Mouse (Mus musculus): Measurements from ENCODE around the gene Atp2b4. TPM values are rescaled to one million over a fixed set of nuclear protein-coding genes. Genes with fewer than 3 reads are reported as not detected.

The Atp2b4 gene
- polyA plus RNA-seq (2015; fragmentation: Nextera tagmentation; extraction: Ambion mirVana) = 13.9 and 16.8 TPM in 2 replicates

DNA sequence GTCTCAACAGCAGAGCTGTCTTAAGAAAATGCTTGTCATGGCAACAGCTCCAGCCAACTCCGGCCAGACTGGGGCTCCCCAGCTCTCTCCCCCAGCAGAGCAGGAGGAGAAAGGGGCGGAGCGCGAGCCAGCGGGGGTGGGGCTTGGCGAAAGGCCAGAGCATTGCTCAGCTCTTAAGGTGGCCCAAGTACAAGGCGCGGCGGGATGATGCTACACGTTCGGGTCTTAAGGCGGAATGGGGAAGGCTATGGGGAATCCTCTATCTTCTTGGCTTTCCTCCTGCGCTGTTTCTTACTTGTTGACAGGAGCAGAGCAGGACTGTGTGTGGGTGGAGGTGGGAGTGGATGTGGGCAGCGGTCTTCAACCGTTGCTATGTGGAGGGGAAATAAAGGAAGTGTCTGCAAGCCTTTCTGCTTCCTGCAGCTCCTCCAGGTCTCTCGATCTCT is at the start of gene Atp2b4:
Atp2b4 (minus strand) TSS at position 94 of the 446 bp plus-strand sequence.
- peak within 1 kb of the TSS; percentile 86 for H3K9ac ChIP-seq
- peak within 1 kb of the TSS; percentile 73 for H3K4me2 ChIP-seq
- H3K9me3 ChIP-seq = no peaks in the 10 kb centered on the region
- H3K4me1 ChIP-seq = peaks cover 63% of the 10 kb centered on the region
- peak within 1 kb of the TSS; percentile 82 for H3K27ac ChIP-seq (replicated peaks)
- WGBS = 0% methylated on average over 16 of the region's 16 CpGs
- H3K27me3 ChIP-seq (replicated peaks) = no peaks in the 10 kb centered on the region; the same call in 1 of the 2 replicates
- ATAC-seq (ENCODE audit: extremely low read depth, insufficient number of reproducible peaks, low FRiP score, low TSS enrichment) = peak; percentile 87
- H3K36me3 ChIP-seq = 0 out of 2 replicates have a peak, but pooled peaks cover 5% of the 10 kb centered on the region
- peak within 1 kb of the TSS; percentile 62 for H3K4me3 ChIP-seq

DNA sequence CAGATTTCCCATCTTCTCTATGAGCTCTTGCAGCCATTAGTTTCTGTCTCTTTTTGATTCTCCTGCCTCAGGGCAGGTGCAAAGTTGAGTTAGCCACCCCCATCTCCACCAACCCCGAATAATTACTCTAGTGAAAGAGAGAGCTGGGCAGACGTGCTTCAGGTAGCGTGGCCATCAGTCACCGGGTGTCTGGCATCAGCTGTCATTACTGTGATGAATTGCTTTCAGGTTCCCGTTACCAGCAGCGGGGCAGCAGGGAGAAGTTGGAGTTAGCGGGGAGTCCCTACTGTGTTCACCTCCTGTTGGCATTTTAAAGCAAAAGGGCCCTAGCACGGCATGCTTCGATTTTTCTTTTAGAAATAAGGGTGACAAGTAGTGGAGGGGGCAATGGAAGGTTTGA is 43.9 kb upstream of the Atp2b4 start:
- Histone ChIP-seq H3K27me3 (replicated peaks) (peaks cover 6% of the 10 kb centered on the region; the same call in 1 of the 2 replicates), H3K9ac (no peak overlapping the region), H3K4me1 (peaks cover 18% of the 10 kb centered on the region), H3K4me3 (no peak overlapping the region), H3K27ac (replicated peaks) (no peak overlapping the region), H3K4me2 (no peak overlapping the region), H3K9me3 (no peaks in the 10 kb centered on the region), H3K36me3 (no peaks in the 10 kb centered on the region)
- no peak for ATAC-seq (ENCODE audit: extremely low read depth, insufficient number of reproducible peaks, low FRiP score, low TSS enrichment)
- 35% methylated on average over 9 of the region's 9 CpGs for WGBS

DNA sequence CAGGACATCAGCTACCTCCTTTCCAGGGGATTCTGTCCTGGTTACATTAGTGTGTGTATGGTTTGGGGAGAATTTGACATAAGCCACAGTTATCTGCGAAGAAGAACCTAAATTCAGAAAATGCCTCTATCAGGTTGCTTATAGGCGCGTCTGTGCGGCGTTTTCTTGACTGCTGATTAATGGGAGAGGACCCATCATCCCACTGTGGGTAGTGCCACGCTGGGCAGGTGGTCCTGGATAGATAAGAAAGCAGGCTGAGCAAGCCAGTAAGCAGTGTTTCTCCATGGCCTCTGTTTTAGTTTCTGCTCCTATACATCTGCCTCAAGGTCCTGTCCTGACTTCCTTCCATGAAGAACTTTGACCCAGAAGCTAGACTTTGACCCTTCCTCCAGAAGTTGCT is 43.1 kb upstream of the Atp2b4 start:
- WGBS = 80% methylated on average over 6 of the region's 6 CpGs
- no peak overlapping the region for H3K9ac ChIP-seq
- no peak overlapping the region for H3K4me2 ChIP-seq
- H3K9me3 ChIP-seq = no peaks in the 10 kb centered on the region
- H3K4me3 ChIP-seq = no peak overlapping the region
- H3K27ac ChIP-seq (replicated peaks) = no peak overlapping the region
- H3K4me1 ChIP-seq = peaks cover 18% of the 10 kb centered on the region
- peaks cover 6% of the 10 kb centered on the region; the same call in 1 of the 2 replicates for H3K27me3 ChIP-seq (replicated peaks)
- no peaks in the 10 kb centered on the region for H3K36me3 ChIP-seq
- ATAC-seq (ENCODE audit: extremely low read depth, insufficient number of reproducible peaks, low FRiP score, low TSS enrichment) = no peak; the same call in 1 of the 2 replicates

DNA sequence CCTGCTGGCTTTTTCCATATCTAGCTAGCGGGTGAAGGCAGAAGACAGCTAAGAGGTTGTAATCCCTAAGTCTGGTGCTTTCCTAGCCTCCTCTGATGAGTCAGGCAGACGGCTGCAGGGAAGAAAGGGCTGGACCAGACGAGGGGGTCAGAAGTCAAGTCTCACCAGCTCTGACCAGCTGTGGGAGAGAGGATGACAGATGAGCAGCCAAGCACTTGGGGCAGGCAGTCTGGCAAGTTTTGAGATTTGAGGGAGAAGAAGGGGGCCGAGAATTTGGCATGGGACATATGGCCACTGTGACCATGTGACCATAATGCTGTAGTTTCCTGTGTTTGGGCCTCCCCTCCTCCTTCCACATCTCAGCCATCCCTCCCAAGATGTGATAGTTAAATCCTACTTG is 42.5 kb upstream of the Atp2b4 start:
- Histone ChIP-seq H3K36me3 (no peaks in the 10 kb centered on the region), H3K4me3 (no peak overlapping the region), H3K9me3 (no peaks in the 10 kb centered on the region), H3K27ac (replicated peaks) (no peak overlapping the region), H3K4me2 (no peak overlapping the region), H3K9ac (no peak overlapping the region), H3K4me1 (peaks cover 18% of the 10 kb centered on the region), H3K27me3 (replicated peaks) (peaks cover 6% of the 10 kb centered on the region; the same call in 1 of the 2 replicates)
- ATAC-seq (ENCODE audit: extremely low read depth, insufficient number of reproducible peaks, low FRiP score, low TSS enrichment) = no peak
- 33% methylated on average over 4 of the region's 4 CpGs for WGBS

DNA sequence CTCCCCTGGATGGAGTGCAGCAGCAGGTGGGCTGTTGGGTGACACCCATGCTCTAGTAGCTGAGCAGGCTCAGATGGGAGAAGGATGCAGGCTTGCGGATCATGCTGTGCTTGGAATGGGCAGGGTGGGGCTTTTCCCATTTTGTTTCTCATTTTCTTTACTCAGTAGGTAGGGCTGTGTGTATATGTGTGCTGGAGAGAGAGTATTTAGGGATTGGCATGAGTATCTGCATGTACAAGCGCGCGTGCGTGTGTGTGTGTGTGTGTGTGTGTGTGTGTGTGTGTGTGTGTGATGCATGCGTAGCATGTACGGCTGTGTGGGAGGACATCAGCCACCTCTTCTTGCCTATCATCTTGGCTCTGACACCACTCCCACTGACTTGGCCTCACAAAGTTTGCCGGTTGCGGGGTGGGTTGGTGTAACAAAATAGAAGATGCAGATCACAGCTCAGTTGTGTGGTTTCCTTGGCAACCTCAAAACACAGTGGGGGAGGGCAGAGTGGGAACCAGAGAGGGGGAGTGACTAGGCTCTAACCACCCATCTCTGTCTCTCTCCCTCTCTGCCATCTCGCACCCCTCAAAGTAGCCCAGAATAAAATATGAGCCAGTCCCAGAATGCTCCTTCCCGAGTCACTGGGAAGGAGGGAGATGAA is 41.4 kb upstream of the Atp2b4 start:
- Histone ChIP-seq H3K27ac (replicated peaks) (no peak overlapping the region), H3K4me2 (no peak overlapping the region), H3K9me3 (no peaks in the 10 kb centered on the region), H3K4me3 (no peak overlapping the region), H3K4me1 (peaks cover 18% of the 10 kb centered on the region), H3K9ac (no peak overlapping the region), H3K36me3 (no peaks in the 10 kb centered on the region), H3K27me3 (replicated peaks) (peaks cover 6% of the 10 kb centered on the region; the same call in 1 of the 2 replicates)
- ATAC-seq (ENCODE audit: extremely low read depth, insufficient number of reproducible peaks, low FRiP score, low TSS enrichment) = no peak
- WGBS = 60% methylated on average over 11 of the region's 11 CpGs

DNA sequence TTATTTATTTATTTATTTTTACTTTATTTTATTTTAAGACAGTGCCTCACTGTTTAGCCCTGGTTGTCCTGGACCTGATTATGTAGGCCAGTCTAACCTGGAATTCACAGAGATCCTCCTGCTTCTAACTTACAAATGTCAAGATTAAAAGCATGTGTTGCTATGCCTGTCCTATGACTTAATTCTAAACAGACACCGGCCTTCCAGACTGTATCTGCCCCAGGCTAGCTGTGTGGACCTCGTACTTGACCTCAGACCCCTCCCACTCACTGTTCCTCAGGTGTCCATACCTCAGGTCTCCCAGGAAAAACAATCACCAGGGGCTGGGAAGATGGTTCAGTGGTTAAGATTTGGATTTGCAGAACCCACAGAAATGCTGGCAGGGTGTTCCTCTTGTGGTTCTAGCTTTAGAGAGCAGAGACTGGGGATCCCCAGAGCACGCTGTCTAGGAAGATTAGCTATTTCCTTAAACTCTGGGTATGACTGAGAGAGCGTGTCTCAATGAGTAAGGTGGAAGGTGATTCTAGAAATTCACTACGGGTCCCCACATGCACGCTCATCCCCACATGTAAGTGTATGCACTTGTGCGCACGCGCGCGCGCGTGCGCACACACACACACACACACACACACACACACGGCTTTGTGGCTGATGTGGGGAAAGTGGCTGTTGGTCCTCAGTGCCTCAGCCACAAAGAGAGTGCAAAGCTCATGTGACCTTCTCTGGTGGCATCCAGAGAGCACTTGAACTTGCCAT is 40.5 kb upstream of the Atp2b4 start:
- Histone ChIP-seq H3K27me3 (replicated peaks) (peaks cover 6% of the 10 kb centered on the region; the same call in 1 of the 2 replicates), H3K36me3 (no peaks in the 10 kb centered on the region), H3K9ac (no peak overlapping the region), H3K4me3 (no peak overlapping the region), H3K4me1 (peaks cover 18% of the 10 kb centered on the region), H3K9me3 (no peaks in the 10 kb centered on the region), H3K4me2 (no peak overlapping the region), H3K27ac (replicated peaks) (no peak overlapping the region)
- ATAC-seq (ENCODE audit: extremely low read depth, insufficient number of reproducible peaks, low FRiP score, low TSS enrichment) = no peak
- 86% methylated on average over 15 of the region's 15 CpGs for WGBS

DNA sequence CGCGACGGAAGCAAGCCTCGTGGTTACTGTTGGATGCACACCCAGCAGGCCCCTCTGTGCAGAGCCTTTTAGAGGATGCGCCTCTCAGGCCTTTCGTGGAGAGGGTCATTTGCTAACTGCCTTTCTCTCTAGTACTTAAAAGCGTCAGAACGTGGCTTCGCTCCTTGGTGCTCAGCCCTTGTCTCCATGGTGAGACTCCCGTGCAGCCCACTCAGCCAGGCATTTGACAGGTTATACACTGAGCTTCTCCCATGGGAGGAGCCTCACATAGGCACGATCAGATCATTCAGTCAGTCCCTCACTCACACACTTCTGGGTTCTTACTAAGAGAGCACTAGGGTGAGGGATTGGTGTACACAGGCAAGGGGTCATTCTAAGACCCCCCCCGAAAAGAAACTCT is 39.7 kb upstream of the Atp2b4 start:
- Histone ChIP-seq H3K36me3 (no peaks in the 10 kb centered on the region), H3K27me3 (replicated peaks) (peaks cover 6% of the 10 kb centered on the region; the same call in 1 of the 2 replicates), H3K4me3 (no peak overlapping the region), H3K27ac (replicated peaks) (no peak overlapping the region), H3K9me3 (no peaks in the 10 kb centered on the region), H3K4me2 (no peak overlapping the region), H3K9ac (no peak overlapping the region), H3K4me1 (peaks cover 18% of the 10 kb centered on the region)
- 68% methylated on average over 12 of the region's 12 CpGs for WGBS
- no peak for ATAC-seq (ENCODE audit: extremely low read depth, insufficient number of reproducible peaks, low FRiP score, low TSS enrichment)

DNA sequence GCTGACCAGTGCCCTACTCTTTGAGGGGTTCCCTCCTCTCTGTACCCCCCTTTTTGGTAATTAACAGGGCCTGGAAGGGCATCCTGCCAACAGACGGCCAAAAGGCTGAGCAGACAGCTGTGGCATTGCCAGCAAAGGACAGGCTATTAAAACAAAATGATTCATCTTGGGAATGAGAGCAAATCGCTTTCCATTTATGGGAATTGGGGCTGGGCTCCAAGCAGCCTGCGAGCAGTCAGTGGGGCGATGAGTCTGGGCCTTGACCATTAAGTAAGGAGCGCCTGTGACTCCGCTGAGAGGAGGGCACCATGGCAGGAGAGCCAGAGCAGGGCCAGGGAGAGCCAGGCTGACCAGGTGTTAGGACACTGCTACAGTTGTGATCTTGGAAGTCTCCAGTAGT is 33.5 kb upstream of the Atp2b4 start:
- 78% methylated on average over 6 of the region's 6 CpGs for WGBS
- Histone ChIP-seq H3K9ac (no peak overlapping the region), H3K36me3 (no peaks in the 10 kb centered on the region), H3K27ac (replicated peaks) (no peak overlapping the region), H3K27me3 (replicated peaks) (no peaks in the 10 kb centered on the region), H3K9me3 (no peaks in the 10 kb centered on the region), H3K4me3 (no peak overlapping the region), H3K4me2 (no peak overlapping the region), H3K4me1 (peaks cover 20% of the 10 kb centered on the region)
- no peak for ATAC-seq (ENCODE audit: extremely low read depth, insufficient number of reproducible peaks, low FRiP score, low TSS enrichment)

DNA sequence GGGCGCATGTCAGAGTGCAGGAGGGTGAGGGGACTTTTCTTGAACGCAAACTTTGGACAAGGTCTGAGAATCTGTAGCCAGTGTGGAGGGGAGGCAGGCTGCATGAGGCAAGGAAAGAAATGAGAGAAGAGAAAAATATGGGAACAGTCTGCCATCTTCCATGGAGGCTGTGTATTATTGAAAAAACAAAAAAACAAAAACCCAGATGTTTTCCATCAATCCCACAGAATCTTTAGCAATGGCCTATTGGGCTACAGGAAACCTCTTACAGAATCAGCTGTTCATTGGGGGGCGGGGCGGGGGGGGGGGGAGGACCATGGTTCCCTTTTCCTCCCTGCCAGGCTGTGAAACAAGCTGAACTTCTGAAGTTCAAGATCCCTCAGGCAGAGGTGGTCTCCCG is 31.9 kb upstream of the Atp2b4 start:
- H3K36me3 ChIP-seq = no peaks in the 10 kb centered on the region
- no peaks in the 10 kb centered on the region for H3K27me3 ChIP-seq (replicated peaks)
- peaks cover 30% of the 10 kb centered on the region for H3K4me1 ChIP-seq
- no peak overlapping the region for H3K4me2 ChIP-seq
- H3K4me3 ChIP-seq = no peak overlapping the region
- ATAC-seq (ENCODE audit: extremely low read depth, insufficient number of reproducible peaks, low FRiP score, low TSS enrichment) = no peak
- no peak overlapping the region for H3K27ac ChIP-seq (replicated peaks)
- H3K9me3 ChIP-seq = no peaks in the 10 kb centered on the region
- H3K9ac ChIP-seq = no peak overlapping the region
- WGBS = 54% methylated on average over 5 of the region's 5 CpGs

DNA sequence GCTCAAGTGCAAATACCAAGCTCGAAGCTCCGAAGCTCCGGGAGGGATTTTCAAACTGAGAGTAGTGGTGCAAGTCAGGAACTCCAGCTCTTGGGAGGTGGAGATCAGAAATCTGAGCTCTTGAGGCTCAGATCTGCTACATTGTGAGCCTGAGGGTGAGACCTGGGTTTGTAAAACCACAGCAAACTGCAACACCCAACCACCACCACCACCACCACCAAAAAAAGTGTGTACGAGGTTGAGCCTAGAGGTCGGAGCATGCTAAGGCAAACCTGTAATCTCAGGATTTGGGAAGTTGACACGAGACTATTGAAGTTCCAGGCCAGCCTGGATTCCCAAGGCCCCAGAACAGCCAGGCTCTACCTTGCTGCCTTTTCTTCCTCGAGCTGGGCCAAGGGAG is 25.4 kb upstream of the Atp2b4 start:
- Histone ChIP-seq H3K4me3 (no peak overlapping the region), H3K9me3 (no peaks in the 10 kb centered on the region), H3K27me3 (replicated peaks) (no peaks in the 10 kb centered on the region), H3K36me3 (no peaks in the 10 kb centered on the region), H3K4me2 (no peak overlapping the region), H3K9ac (no peak overlapping the region), H3K4me1 (peaks cover 40% of the 10 kb centered on the region), H3K27ac (replicated peaks) (no peak overlapping the region)
- no peak for ATAC-seq (ENCODE audit: extremely low read depth, insufficient number of reproducible peaks, low FRiP score, low TSS enrichment)
- WGBS = 47% methylated on average over 7 of the region's 7 CpGs

DNA sequence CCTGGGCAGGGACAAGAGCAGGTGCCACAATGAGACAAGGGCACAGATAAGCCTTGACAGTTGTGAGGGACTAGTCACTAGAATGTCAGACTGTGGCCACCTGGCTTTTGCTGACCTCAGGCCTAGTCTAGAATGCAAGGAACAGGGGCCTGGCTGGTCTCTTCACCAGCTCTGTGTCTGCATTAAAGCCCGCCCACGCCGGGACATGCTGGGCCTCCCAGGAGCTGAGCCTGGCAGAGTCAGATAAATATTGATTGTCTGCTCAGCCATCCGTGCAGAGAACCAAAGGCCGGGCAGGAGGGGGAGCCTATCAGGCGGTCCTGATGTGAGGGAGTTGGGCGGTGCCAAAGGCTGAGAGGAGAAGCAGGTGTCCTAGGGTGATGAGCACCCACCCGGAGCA is 24.7 kb upstream of the Atp2b4 start:
- peak overlapping the region; percentile 55 for H3K27ac ChIP-seq (replicated peaks)
- no peak overlapping the region for H3K4me2 ChIP-seq
- WGBS = 11% methylated on average over 8 of the region's 8 CpGs

More for the DNA sequence above, 24.7 kb upstream of the Atp2b4 start:
- peak overlapping the region; percentile 48 for H3K9ac ChIP-seq
- H3K4me3 ChIP-seq = no peak overlapping the region
- H3K4me1 ChIP-seq = peaks cover 45% of the 10 kb centered on the region
- H3K36me3 ChIP-seq = no peaks in the 10 kb centered on the region
- 0 out of 2 replicates have a peak, but pooled peaks have one; percentile 23 for ATAC-seq (ENCODE audit: extremely low read depth, insufficient number of reproducible peaks, low FRiP score, low TSS enrichment)
- H3K9me3 ChIP-seq = no peaks in the 10 kb centered on the region
- no peaks in the 10 kb centered on the region for H3K27me3 ChIP-seq (replicated peaks)
